Mouse (Mus musculus): ENCODE measurements around the gene Kif6.

The Kif6 gene

GRCm38 (mm10) chr17:49788187-49788974, 173.4 kb downstream of the Kif6 start:
- DNase-seq (ENCODE audit: low spot score), result no peak

DNA sequence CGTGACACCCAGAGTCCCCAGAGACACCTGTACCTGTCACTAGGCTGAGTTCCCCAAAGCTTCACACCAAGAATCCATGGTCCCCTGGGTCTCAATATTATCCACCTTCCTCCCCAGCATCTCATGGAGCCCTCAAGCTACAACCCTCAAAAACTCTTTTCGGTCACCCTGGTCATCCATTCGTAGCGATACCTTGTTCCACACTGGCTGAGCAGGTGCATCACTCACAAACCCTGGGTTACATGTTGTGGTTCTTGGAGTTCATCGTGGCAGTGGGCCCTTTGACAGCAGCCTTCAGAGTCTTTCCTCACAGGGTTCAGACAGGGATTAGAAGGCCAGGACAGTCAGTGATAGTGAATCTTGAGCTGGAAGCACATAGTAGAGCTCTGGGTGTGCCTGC, 176.6 kb downstream of the Kif6 start:
- DNase-seq (ENCODE audit: low spot score), result no peak

DNA sequence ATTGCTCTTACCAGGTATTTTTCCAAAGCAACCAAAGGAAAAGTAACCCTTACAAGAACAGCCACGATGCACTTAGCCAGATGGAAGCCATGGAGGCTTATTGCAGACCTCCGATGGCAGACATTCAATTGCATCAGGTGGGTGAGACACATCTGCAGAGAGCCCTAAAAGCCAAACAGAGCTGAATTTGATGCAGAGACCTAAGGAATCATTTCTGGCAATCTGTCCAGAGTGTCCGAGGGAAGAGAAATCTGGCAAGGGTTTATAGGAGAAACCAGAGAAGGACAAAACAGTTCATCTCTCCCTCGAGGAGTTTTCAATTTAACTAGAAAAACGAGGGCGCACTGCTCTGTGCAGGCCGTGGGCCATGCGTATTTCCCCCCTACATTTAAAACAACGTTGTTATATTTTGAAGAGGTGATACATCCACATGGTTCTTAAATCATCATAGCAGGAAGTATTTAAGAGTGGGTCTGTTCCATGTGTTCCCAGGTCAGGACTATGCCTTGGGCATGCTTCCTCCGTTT, 177.3 kb downstream of the Kif6 start:
- DNase-seq (ENCODE audit: low spot score), result no peak

DNA sequence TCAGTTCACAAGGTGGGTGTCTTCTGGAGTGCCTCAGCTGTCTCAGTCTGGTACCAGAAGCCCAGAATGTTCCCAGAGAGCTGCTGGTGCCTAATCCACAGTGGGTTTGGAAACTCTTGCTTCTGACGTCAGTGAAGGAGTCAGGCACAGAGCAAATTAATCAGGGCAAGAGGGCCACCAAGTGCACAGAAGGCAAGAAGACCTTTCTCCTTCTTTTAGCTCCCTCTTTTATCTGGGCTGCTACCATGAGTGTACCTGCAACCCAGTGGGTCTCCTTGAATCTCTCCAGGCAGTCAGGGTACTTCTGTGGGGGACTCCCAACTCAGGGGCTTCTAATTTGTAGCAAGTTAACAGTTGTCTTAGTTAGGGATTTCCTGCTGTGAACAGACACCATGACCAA, 178.0 kb downstream of the Kif6 start:
- DNase-seq (ENCODE audit: low spot score), result no peak

DNA sequence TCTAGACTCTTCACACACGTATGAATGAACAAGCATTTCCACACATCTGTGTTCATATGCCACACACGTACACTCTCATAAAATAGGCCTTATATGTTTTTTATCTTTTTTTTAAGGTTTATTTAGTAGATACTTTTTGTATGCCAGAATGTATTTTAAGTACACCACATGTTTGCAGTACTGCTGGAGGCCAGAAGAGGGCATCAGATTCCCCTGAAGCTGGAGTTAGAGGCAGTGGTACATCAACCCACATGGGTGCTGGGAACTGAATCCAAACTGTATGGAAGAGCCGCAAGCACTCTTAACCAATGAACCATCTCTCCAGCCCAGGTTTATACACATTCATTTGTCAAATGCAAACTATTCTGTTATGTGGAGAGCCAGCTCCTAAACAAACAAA, 179.0 kb downstream of the Kif6 start:
- no peak for DNase-seq (ENCODE audit: low spot score)

DNA sequence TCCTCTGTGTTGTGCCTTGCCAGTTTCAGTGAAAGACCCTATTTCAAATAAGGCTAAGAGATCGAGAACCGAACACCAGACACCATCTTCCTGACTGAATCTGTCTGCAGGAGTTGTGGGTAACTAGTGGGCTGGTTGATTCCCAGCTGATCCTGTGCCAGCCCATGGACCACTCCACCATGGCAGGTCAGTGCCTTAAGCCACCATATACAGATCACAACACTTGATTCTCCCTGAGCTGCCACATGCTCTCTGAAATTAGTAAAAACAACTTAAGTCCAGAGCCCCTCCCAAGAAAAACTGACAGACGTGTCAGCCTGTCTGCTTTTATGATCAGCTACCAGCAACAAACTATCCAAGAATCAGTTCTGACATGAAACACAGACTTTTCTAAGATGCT, 180.3 kb downstream of the Kif6 start:
- no peak for DNase-seq (ENCODE audit: low spot score)

- DNase-seq (ENCODE audit: low spot score), result no peak
Measured at GRCm38 (mm10) chr17:49796116-49796515, 181.2 kb downstream of the Kif6 start.

- DNase-seq (ENCODE audit: low spot score), result no peak
Measured at GRCm38 (mm10) chr17:49799168-49799567, 184.2 kb downstream of the Kif6 start.

DNA sequence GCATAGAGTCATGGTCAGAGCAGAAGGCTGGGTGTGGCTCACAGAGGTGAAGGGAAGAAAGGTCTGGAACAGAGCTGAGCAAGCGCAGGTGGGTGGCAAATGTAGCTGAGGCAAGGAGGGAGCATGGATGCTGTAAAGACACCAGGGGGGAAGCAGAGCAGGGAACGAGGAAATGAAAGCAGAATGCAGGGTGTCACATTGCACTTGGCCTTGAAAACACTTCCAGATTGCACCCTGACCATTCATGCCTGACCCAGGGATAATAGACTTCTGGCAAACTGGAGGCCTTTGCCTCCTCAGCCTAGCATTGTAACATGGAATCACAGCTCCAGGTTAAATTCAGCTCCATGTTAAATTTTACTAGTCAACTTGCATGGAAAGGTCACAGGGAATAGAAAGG, 185.2 kb downstream of the Kif6 start:
- no peak for DNase-seq (ENCODE audit: low spot score)

GRCm38 (mm10) chr17:49807461-49807860, 192.5 kb downstream of the Kif6 start:
- no peak for DNase-seq (ENCODE audit: low spot score)

DNA sequence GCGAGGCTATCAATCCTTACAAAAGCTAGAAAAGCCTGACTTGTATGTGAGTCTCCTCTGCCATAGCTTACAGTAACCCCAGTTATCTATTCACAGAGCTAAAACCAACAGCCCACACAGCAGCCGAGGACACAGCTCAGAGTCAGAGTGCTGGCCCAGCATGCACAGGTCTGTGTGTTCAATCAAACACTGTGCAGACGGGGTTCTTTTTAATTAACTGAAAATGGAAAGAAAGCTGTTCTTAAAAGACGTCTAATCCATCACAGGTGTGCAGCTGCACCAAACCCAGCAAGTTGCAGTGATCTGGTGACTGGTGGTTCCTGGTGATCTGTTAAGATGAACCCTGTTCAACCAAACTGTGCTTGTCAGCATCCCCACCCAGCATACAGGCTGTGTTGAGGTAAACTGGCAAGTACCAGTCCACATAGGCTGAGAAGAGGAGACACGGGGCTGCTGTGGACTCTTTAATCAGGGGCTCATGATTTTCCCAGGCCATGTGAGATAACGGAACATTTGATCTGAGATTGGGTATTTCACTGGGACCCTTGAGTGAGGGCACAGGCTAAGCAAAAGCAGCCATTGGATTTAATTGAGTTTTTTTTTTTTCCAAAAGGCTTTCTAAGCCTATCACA, 193.9 kb downstream of the Kif6 start:
- no peak for DNase-seq (ENCODE audit: low spot score)

DNA sequence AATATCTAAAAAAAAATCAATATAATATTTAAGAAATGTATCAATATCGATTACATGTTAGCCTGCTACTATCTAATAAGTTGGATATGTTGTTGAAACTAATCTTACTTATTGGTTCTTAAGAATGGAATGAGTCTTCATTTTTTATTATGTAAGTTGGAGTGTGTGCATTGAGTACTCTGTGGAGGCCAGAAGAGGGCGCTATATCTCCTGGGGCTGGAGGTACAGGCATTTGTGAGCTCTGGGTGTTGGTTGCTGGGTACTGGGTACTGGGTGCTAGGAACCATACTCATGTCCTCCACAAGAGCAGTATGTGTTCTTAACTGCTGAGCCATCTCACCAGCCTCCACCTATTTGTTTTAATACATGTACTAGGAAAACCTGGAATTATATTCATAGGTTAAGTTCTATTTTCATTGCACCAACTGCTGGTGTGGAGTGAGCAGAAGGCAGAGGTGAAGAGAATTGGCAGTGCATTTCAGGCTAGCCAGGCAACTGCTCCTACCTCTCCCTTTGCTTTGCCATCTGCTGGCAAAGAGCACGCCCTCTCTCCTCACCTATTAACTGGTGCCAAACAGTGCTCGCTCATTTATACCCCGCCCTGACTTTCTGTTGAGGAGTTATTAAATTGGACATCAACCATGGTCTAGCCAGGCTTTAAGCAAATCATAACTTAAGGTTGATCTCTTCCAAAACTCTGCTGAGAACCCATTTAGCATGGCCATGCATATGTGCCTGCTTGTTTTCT, 199.1 kb downstream of the Kif6 start:
- no peak for DNase-seq (ENCODE audit: low spot score)

DNA sequence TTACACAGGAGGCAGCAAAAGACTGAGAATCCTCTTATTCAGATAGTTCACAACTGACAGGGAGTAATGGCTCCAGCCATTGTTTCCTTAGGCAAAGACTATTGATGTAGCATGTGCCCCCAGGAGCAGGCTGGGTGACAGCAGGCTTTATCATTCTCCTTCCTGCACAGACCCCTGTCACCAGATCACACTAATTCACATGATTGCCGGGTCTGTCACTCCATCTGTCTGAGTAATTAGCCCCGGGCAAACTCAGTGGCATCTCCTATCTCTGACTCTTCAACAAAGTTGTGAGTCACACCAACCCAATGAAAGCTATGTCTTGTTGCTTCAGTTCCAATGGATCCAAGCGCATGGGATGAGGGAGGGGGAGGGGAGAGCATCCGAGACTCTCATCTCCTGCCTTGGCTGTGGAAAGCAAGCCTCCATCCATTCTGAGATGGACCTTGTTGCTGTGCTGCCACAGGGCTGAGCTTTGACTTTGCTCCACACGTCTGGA, 201.2 kb downstream of the Kif6 start:
- DNase-seq (ENCODE audit: low spot score), result no peak

DNA sequence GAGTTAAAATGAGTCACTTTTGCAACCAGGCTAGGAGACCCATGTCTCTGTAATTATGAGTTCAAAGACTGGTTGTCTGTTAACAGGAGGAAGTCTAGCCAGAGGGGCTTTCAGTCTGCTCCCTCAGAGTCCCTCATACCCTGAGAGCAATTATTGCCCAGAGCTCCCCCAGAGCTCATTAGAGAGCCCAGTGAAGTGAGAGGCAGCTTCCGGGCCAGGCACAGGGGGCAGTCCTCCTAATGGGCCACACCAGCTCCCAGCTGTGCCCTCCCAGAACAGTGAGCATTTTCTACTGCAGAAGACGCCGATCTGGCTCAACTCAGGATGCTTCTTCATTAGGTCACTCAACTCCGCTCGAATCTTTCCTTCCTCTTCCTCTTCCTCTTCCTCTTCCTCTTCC, 201.8 kb downstream of the Kif6 start:
- DNase-seq (ENCODE audit: low spot score), result no peak

GRCm38 (mm10) chr17:49820203-49820602, 205.3 kb downstream of the Kif6 start:
- no peak for DNase-seq (ENCODE audit: low spot score)

- DNase-seq (ENCODE audit: low spot score), result no peak
Measured at GRCm38 (mm10) chr17:49824142-49824840, 209.4 kb downstream of the Kif6 start.

- no peak for DNase-seq (ENCODE audit: low spot score)
Measured at GRCm38 (mm10) chr17:49824841-49825450, 210.0 kb downstream of the Kif6 start.

DNA sequence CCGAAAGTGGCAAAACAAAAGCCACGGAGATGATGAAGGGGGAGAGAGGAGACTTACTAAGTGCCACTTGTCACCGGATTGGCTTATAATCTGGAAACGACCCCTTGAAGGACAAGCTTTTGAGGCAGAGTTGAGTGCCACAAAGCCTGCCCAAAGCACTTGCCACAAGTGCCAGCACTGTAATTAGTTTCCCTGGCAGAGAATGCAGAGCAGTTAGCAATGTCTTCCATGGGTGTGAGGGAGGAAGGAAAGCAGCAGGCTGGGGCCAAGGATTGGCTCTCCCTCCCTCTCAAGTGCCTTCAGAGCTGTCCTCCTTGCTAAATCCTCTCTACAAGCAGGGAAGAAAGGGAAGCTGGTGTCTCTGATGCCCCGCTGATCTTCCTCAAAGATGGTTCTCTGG, 210.9 kb downstream of the Kif6 start:
- no peak for DNase-seq (ENCODE audit: low spot score)

DNA sequence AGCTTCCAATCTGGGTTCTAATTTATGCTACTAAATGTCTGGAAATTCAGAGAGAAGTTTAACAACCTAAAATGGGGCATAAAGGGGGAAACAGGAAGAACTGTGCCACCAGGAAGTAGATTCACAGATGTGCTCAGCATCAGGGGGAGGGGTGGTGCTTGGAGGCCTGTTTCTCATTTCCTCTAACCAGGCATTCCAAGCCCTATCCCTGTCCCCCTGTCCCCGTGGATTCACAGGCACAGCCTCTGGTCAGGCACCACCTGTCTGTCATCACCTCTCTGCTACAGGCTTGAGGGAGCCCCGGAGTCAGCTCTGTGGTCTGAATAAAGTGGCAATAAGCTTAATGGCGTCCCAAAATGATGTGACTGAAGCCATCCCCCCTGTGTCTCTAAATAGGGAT, 216.8 kb downstream of the Kif6 start:
- no peak for DNase-seq (ENCODE audit: low spot score)

DNA sequence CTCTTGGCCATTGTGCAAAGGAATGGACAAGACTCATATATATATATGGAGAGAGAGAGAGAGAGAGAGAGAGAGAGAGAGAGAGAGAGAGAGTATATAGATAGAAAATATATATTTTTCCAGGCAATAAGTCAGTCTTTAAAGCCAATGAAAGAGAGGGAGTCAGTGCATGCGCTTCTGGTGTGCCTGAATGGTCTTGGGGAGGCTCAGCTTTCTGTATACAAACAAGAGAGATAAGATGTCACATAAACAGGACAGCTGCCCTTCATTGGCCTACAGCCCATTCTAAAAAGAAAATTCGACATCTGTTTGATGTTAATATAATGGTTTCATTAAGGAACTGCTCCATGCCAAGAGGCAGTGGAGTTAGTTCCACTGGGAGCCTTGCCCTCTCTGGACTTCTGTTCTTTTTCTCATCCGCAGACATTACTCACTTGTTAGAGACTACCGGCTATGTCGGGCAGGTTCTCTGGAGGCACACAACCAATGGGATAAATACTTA, 219.2 kb downstream of the Kif6 start:
- DNase-seq (ENCODE audit: low spot score), result no peak

GRCm38 (mm10) chr17:49837417-49837816, 222.5 kb downstream of the Kif6 start:
- no peak for DNase-seq (ENCODE audit: low spot score)
